Mouse (Mus musculus): ENCODE data around the gene Pstk. TPM values are rescaled to one million over a fixed set of nuclear protein-coding genes. Genes with fewer than 3 reads are reported as not detected.

The Pstk gene
- polyA plus RNA-seq, 1 experiment from 2014 or later = 31.2 TPM

GRCm38 (mm10) chr7:131417605-131418004, 46.7 kb downstream of the Pstk start:
- no peak for ATAC-seq (ENCODE audit: low read depth)
- no peaks in the 10 kb centered on the region for H3K36me3 ChIP-seq

GRCm38 (mm10) chr7:131424912-131425311, 54.0 kb downstream of the Pstk start:
- Histone ChIP-seq H3K9me3 (replicated peaks) (no peaks in the 10 kb centered on the region), H3K9ac (no peak overlapping the region), H3K4me3 (replicated peaks) (no peak overlapping the region), H3K27ac (peak overlapping the region; percentile 71), H3K27me3 (no peaks in the 10 kb centered on the region), H3K4me2 (peak overlapping the region; percentile 52), H3K4me1 (replicated peaks) (peaks cover 22% of the 10 kb centered on the region), H3K36me3 (peaks cover 3% of the 10 kb centered on the region; the same call in 1 of the 2 replicates)
- ATAC-seq (ENCODE audit: low read depth) (peak; percentile 100), DNase-seq (peak; percentile 67)
- WGBS (ENCODE audit: insufficient replicate concordance) = 15% methylated on average over 2 of the region's 2 CpGs

More at GRCm38 (mm10) chr7:131417605-131418004, 46.7 kb downstream of the Pstk start:
- H3K4me3 ChIP-seq (replicated peaks) = no peak overlapping the region
- H3K27ac ChIP-seq = no peak overlapping the region
- no peaks in the 10 kb centered on the region for H3K9me3 ChIP-seq (replicated peaks)
- DNase-seq = no peak
- no peak overlapping the region for H3K4me2 ChIP-seq
- H3K4me1 ChIP-seq (replicated peaks) = no peaks in the 10 kb centered on the region
- no peak overlapping the region for H3K9ac ChIP-seq
- no peaks in the 10 kb centered on the region for H3K27me3 ChIP-seq

- Histone ChIP-seq H3K27me3 (no peaks in the 10 kb centered on the region), H3K9me3 (replicated peaks) (no peaks in the 10 kb centered on the region), H3K4me3 (replicated peaks) (no peak overlapping the region), H3K27ac (no peak overlapping the region), H3K4me2 (no peak overlapping the region), H3K36me3 (peaks cover 13% of the 10 kb centered on the region), H3K9ac (no peak overlapping the region), H3K4me1 (replicated peaks) (peaks cover 22% of the 10 kb centered on the region)
- ATAC-seq (ENCODE audit: low read depth) = no peak
- WGBS (ENCODE audit: insufficient replicate concordance) = 72% methylated on average over 5 of the region's 5 CpGs
- DNase-seq = no peak
Observed at GRCm38 (mm10) chr7:131427331-131427730, 56.4 kb downstream of the Pstk start.

- WGBS (ENCODE audit: insufficient replicate concordance) = 15% methylated on average over 1 of the region's 1 CpGs
- Histone ChIP-seq H3K4me3 (replicated peaks) (no peak overlapping the region), H3K4me2 (no peak overlapping the region), H3K9ac (no peak overlapping the region), H3K4me1 (replicated peaks) (no peaks in the 10 kb centered on the region), H3K27ac (no peak overlapping the region), H3K36me3 (peaks cover 10% of the 10 kb centered on the region), H3K27me3 (no peaks in the 10 kb centered on the region), H3K9me3 (replicated peaks) (no peaks in the 10 kb centered on the region)
- ATAC-seq (ENCODE audit: low read depth) (no peak), DNase-seq (no peak)
Observed at GRCm38 (mm10) chr7:131432244-131432643, 61.3 kb downstream of the Pstk start.

- no peak overlapping the region for H3K27ac ChIP-seq
- H3K9ac ChIP-seq = no peak overlapping the region
- no peaks in the 10 kb centered on the region for H3K9me3 ChIP-seq (replicated peaks)
- H3K4me2 ChIP-seq = no peak overlapping the region
- H3K27me3 ChIP-seq = no peaks in the 10 kb centered on the region
- DNase-seq (no peak), ATAC-seq (ENCODE audit: low read depth) (no peak)
- H3K4me3 ChIP-seq (replicated peaks) = no peak overlapping the region
- H3K36me3 ChIP-seq = peaks cover 10% of the 10 kb centered on the region
- WGBS (ENCODE audit: insufficient replicate concordance) = 59% methylated on average over 1 of the region's 1 CpGs
- no peaks in the 10 kb centered on the region for H3K4me1 ChIP-seq (replicated peaks)
Observed at GRCm38 (mm10) chr7:131434276-131434675, 63.3 kb downstream of the Pstk start.

- Histone ChIP-seq H3K27ac (no peak overlapping the region), H3K4me1 (replicated peaks) (no peaks in the 10 kb centered on the region), H3K4me3 (replicated peaks) (no peak overlapping the region), H3K4me2 (no peak overlapping the region), H3K27me3 (no peaks in the 10 kb centered on the region), H3K9me3 (replicated peaks) (no peaks in the 10 kb centered on the region), H3K36me3 (no peaks in the 10 kb centered on the region), H3K9ac (no peak overlapping the region)
- 39% methylated on average over 3 of the region's 3 CpGs for WGBS (ENCODE audit: insufficient replicate concordance)
- no peak for ATAC-seq (ENCODE audit: low read depth)
- no peak for DNase-seq
Observed at GRCm38 (mm10) chr7:131437051-131437450, 66.1 kb downstream of the Pstk start.

Other genes starting within 250 kb of the Pstk start
- not detected in 2 replicates for gene 4933402N03Rik, start 224.8 kb upstream of the Pstk start, polyA plus RNA-seq (2015; fragmentation: Nextera tagmentation; extraction: Ambion mirVana)
- not detected in 2 replicates for gene 5430419D17Rik, start 196.7 kb upstream of the Pstk start, polyA plus RNA-seq (2015; fragmentation: Nextera tagmentation; extraction: Ambion mirVana)
- gene Cuzd1, start 48.8 kb upstream of the Pstk start, polyA plus RNA-seq (2015; fragmentation: Nextera tagmentation; extraction: Ambion mirVana) = not detected in 2 replicates
- gene Fam24b, start 41.6 kb upstream of the Pstk start, polyA plus RNA-seq (2015; fragmentation: Nextera tagmentation; extraction: Ambion mirVana) = not detected in 2 replicates
- not detected in 2 replicates for gene Fam24a, start 37.3 kb upstream of the Pstk start, polyA plus RNA-seq (2015; fragmentation: Nextera tagmentation; extraction: Ambion mirVana)
- gene 2310057M21Rik, start 8.4 kb upstream of the Pstk start, polyA plus RNA-seq (2015; fragmentation: Nextera tagmentation; extraction: Ambion mirVana) = 11.1 and 12.4 TPM in 2 replicates
- gene Ikzf5, start 39.4 kb downstream of the Pstk start, polyA plus RNA-seq (2015; fragmentation: Nextera tagmentation; extraction: Ambion mirVana) = 11.0 and 16.6 TPM in 2 replicates
- 26.4 and 39.0 TPM in 2 replicates for gene Acadsb, start 39.5 kb downstream of the Pstk start, polyA plus RNA-seq (2015; fragmentation: Nextera tagmentation; extraction: Ambion mirVana)
- not detected in 2 replicates for gene Hmx3, start 171.7 kb downstream of the Pstk start, polyA plus RNA-seq (2015; fragmentation: Nextera tagmentation; extraction: Ambion mirVana)
- 0.07 TPM in 1 of 2 replicates, not detected in the other for gene Hmx2, start 177.6 kb downstream of the Pstk start, polyA plus RNA-seq (2015; fragmentation: Nextera tagmentation; extraction: Ambion mirVana)
- 134 and 142 TPM in 2 replicates for gene Bub3, start 189.1 kb downstream of the Pstk start, polyA plus RNA-seq (2015; fragmentation: Nextera tagmentation; extraction: Ambion mirVana)